Mouse (Mus musculus): ENCODE results near the gene Narfl.

DNA sequence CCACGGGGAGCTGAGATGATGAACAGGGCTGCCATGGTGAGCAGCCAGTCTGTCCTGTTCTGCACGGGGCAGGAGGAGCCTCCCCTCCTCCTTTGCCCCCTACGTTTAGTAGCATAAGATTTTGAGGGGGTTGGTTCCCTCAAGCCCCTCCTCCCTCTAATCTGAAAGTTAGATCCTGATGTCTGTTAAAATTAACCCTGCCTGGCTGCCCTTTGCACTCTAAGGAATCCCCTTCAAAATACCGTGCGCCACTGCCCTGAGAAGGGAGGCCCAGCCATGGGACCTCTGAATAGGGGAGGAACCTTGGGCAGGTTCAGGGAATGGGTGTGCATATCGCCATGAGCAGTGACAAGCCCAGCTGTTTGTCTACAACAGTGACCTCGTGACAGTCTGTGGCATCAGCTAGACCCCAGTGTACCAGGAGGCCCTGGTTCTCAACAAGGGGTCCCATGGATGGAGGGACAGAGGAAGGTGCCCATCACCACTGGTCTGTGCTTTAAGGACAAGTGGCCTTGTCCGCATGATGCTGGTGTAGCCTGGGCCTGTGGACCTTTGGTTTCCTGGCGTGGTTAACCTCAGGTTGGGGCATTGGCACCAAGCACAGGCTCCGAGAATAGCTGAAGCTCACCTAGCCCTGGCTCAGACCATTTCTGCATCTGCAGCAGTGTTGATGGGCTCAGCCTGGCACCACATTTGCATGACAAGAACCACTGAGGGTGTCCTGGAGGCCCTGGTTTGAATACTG lies 1.9 kb downstream of the Narfl start:
- TF ChIP-seq CTCF (IDR thresholded peaks at IDR 0.05; ENCODE audit: extremely low read depth, insufficient read depth, insufficient read length, insufficient replicate concordance) (no peak), POLR2A (IDR thresholded peaks at IDR 0.05; ENCODE audit: low read depth, low read length) (no peak)
